Mouse (Mus musculus) CD4-positive, CD25-positive, alpha-beta regulatory T cell (primary cell): ENCODE results near the gene Cryba1. TPM values are rescaled to one million over a fixed set of nuclear protein-coding genes. Genes with fewer than 3 reads are reported as not detected.

Source experiments
- polyA plus RNA-seq: library from polyadenylated mRNA; unstranded; fragments of 100-300 nt; shearing (Covaris generic); gene quantifications from one replicate; pipeline ENCODE4 v1.2.1, GENCODE M21; 2017

Gene Cryba1
- 0.17 TPM for polyA plus RNA-seq

GRCm38 (mm10) chr11:77725183-77725582 is at the start of gene Cryba1:
Gene Cryba1, minus strand, starts transcription at chr11:77725283.

GRCm38 (mm10) chr11:77762783-77763672 is 37.9 kb upstream of the Cryba1 start, which contains the start of gene Myo18a:
Gene Myo18a, plus strand, starts transcription at chr11:77763246.

GRCm38 (mm10) chr11:77685383-77686265 is 39.5 kb downstream of the Cryba1 start, which contains the start of gene Nufip2:
Gene Nufip2, plus strand, starts transcription at chr11:77686155.

Other genes with a start within 250 kb of the Cryba1 start
- 10.6 TPM for gene Ankrd13b, start 235.6 kb downstream of the Cryba1 start, polyA plus RNA-seq
- gene Git1, start 231.7 kb downstream of the Cryba1 start, polyA plus RNA-seq = 49.0 TPM
- gene Abhd15, start 210.2 kb downstream of the Cryba1 start, polyA plus RNA-seq = 0.96 TPM
- 24.6 TPM for gene Trp53i13, start 209.3 kb downstream of the Cryba1 start, polyA plus RNA-seq
- 0.39 TPM for gene Gm10392, start 206.1 kb downstream of the Cryba1 start, polyA plus RNA-seq
- 9.7 TPM for gene Taok1, start 117.5 kb downstream of the Cryba1 start, polyA plus RNA-seq
- gene Nufip2, start 39.1 kb downstream of the Cryba1 start, polyA plus RNA-seq = 49.7 TPM
- 63.1 TPM for gene Myo18a, start 38.0 kb upstream of the Cryba1 start, polyA plus RNA-seq
- 0.41 TPM for gene Gm10277, start 62.5 kb upstream of the Cryba1 start, polyA plus RNA-seq
- 1.2 TPM for gene Pipox, start 168.8 kb upstream of the Cryba1 start, polyA plus RNA-seq
- gene Sez6, start 205.5 kb upstream of the Cryba1 start, polyA plus RNA-seq = not detected